Mouse (Mus musculus): ENCODE results near the gene Nxph3. TPM values are rescaled to one million over a fixed set of nuclear protein-coding genes. Genes with fewer than 3 reads are reported as not detected.

The Nxph3 gene
- polyA plus RNA-seq, 1 experiment from 2014 or later: 7.5 TPM

- Histone ChIP-seq H3K27ac (ENCODE audit: low read length) (peak overlapping the region; percentile 45; the same call in 1 of the 2 replicates), H3K27me3 (replicated peaks; ENCODE audit: control insufficient read depth, insufficient read depth, low read length) (no peaks in the 10 kb centered on the region), H3K4me1 (replicated peaks; ENCODE audit: control insufficient read depth, insufficient read depth, low read length) (peaks cover 30% of the 10 kb centered on the region), H3K9ac (replicated peaks; ENCODE audit: low read depth, low read length) (peak overlapping the region; percentile 24), H3K9me3 (ENCODE audit: control insufficient read depth, low read length) (no peaks in the 10 kb centered on the region), H3K4me3 (replicated peaks; ENCODE audit: low read length) (peak overlapping the region; percentile 25), H3K36me3 (ENCODE audit: control insufficient read depth, insufficient read depth) (no peaks in the 10 kb centered on the region), H3K4me2 (ENCODE audit: low read length) (peak overlapping the region; percentile 47)
- 3% methylated on average over 27 of the region's 27 CpGs for WGBS
- peak; percentile 67 for ATAC-seq
These were observed 6.2 kb upstream of the Nxph3 start for GRCm38 (mm10) chr11:95520456-95521072.

GRCm38 (mm10) chr11:95519996-95520395, 5.6 kb upstream of the Nxph3 start:
- H3K4me3 ChIP-seq (replicated peaks; ENCODE audit: low read length): no peak overlapping the region
- H3K9me3 ChIP-seq (ENCODE audit: control insufficient read depth, low read length): no peaks in the 10 kb centered on the region
- no peak overlapping the region for H3K9ac ChIP-seq (replicated peaks; ENCODE audit: low read depth, low read length)
- no peak overlapping the region for H3K4me2 ChIP-seq (ENCODE audit: low read length)
- H3K27me3 ChIP-seq (replicated peaks; ENCODE audit: control insufficient read depth, insufficient read depth, low read length): peaks cover 3% of the 10 kb centered on the region; the same call in 1 of the 2 replicates
- no peak overlapping the region for H3K27ac ChIP-seq (ENCODE audit: low read length)
- H3K36me3 ChIP-seq (ENCODE audit: control insufficient read depth, insufficient read depth): no peaks in the 10 kb centered on the region
- WGBS: 52% methylated on average over 3 of the region's 3 CpGs
- no peak for ATAC-seq
- peaks cover 36% of the 10 kb centered on the region for H3K4me1 ChIP-seq (replicated peaks; ENCODE audit: control insufficient read depth, insufficient read depth, low read length)

- ATAC-seq: no peak
- no peaks in the 10 kb centered on the region for H3K36me3 ChIP-seq (ENCODE audit: control insufficient read depth, insufficient read depth)
- 56% methylated on average over 10 of the region's 10 CpGs for WGBS
- H3K27me3 ChIP-seq (replicated peaks; ENCODE audit: control insufficient read depth, insufficient read depth, low read length): peaks cover 4% of the 10 kb centered on the region; the same call in 1 of the 2 replicates
- H3K4me1 ChIP-seq (replicated peaks; ENCODE audit: control insufficient read depth, insufficient read depth, low read length): peaks cover 42% of the 10 kb centered on the region
- H3K9me3 ChIP-seq (ENCODE audit: control insufficient read depth, low read length): no peaks in the 10 kb centered on the region
- no peak overlapping the region for H3K4me3 ChIP-seq (replicated peaks; ENCODE audit: low read length)
- H3K9ac ChIP-seq (replicated peaks; ENCODE audit: low read depth, low read length): no peak overlapping the region
- H3K27ac ChIP-seq (ENCODE audit: low read length): no peak overlapping the region
- H3K4me2 ChIP-seq (ENCODE audit: low read length): no peak overlapping the region
These were observed 4.9 kb upstream of the Nxph3 start for GRCm38 (mm10) chr11:95519299-95519698.

GRCm38 (mm10) chr11:95517162-95517561, 2.8 kb upstream of the Nxph3 start:
- H3K9me3 ChIP-seq (ENCODE audit: control insufficient read depth, low read length): no peaks in the 10 kb centered on the region
- ATAC-seq: peak; percentile 38
- H3K4me3 ChIP-seq (replicated peaks; ENCODE audit: low read length): no peak overlapping the region
- H3K27me3 ChIP-seq (replicated peaks; ENCODE audit: control insufficient read depth, insufficient read depth, low read length): peaks cover 21% of the 10 kb centered on the region
- H3K4me2 ChIP-seq (ENCODE audit: low read length): no peak overlapping the region
- 44% methylated on average over 6 of the region's 6 CpGs for WGBS
- no peak overlapping the region for H3K9ac ChIP-seq (replicated peaks; ENCODE audit: low read depth, low read length)
- H3K36me3 ChIP-seq (ENCODE audit: control insufficient read depth, insufficient read depth): no peaks in the 10 kb centered on the region
- H3K27ac ChIP-seq (ENCODE audit: low read length): peak overlapping the region; percentile 53
- H3K4me1 ChIP-seq (replicated peaks; ENCODE audit: control insufficient read depth, insufficient read depth, low read length): peaks cover 54% of the 10 kb centered on the region

GRCm38 (mm10) chr11:95516491-95516911, 2.1 kb upstream of the Nxph3 start:
- H3K9me3 ChIP-seq (ENCODE audit: control insufficient read depth, low read length): no peaks in the 10 kb centered on the region
- WGBS: 4% methylated on average over 5 of the region's 5 CpGs
- peak overlapping the region; percentile 71 for H3K27ac ChIP-seq (ENCODE audit: low read length)
- H3K27me3 ChIP-seq (replicated peaks; ENCODE audit: control insufficient read depth, insufficient read depth, low read length): peaks cover 21% of the 10 kb centered on the region
- H3K4me2 ChIP-seq (ENCODE audit: low read length): no peak overlapping the region
- no peak overlapping the region; the same call in 1 of the 2 replicates for H3K9ac ChIP-seq (replicated peaks; ENCODE audit: low read depth, low read length)
- no peaks in the 10 kb centered on the region for H3K36me3 ChIP-seq (ENCODE audit: control insufficient read depth, insufficient read depth)
- H3K4me1 ChIP-seq (replicated peaks; ENCODE audit: control insufficient read depth, insufficient read depth, low read length): peaks cover 50% of the 10 kb centered on the region
- no peak overlapping the region for H3K4me3 ChIP-seq (replicated peaks; ENCODE audit: low read length)
- no peak for ATAC-seq

GRCm38 (mm10) chr11:95515376-95516323, 1.3 kb upstream of the Nxph3 start:
- Histone ChIP-seq H3K9ac (replicated peaks; ENCODE audit: low read depth, low read length) (no peak overlapping the region), H3K4me1 (replicated peaks; ENCODE audit: control insufficient read depth, insufficient read depth, low read length) (peaks cover 47% of the 10 kb centered on the region), H3K4me3 (replicated peaks; ENCODE audit: low read length) (no peak overlapping the region; the same call in 1 of the 2 replicates), H3K4me2 (ENCODE audit: low read length) (peak overlapping the region; percentile 89), H3K27me3 (replicated peaks; ENCODE audit: control insufficient read depth, insufficient read depth, low read length) (peaks cover 21% of the 10 kb centered on the region), H3K27ac (ENCODE audit: low read length) (peak overlapping the region; percentile 71), H3K9me3 (ENCODE audit: control insufficient read depth, low read length) (no peaks in the 10 kb centered on the region), H3K36me3 (ENCODE audit: control insufficient read depth, insufficient read depth) (no peaks in the 10 kb centered on the region)
- WGBS: 34% methylated on average over 17 of the region's 17 CpGs
- ATAC-seq: peak; percentile 37

- ATAC-seq: peak; percentile 13; the same call in 1 of the 2 replicates
- peak overlapping the region; percentile 69 for H3K9ac ChIP-seq (replicated peaks; ENCODE audit: low read depth, low read length)
- peaks cover 42% of the 10 kb centered on the region for H3K4me1 ChIP-seq (replicated peaks; ENCODE audit: control insufficient read depth, insufficient read depth, low read length)
- peak overlapping the region; percentile 53 for H3K27ac ChIP-seq (ENCODE audit: low read length)
- under 1% methylated on average over 61 of the region's 66 CpGs for WGBS
- no peaks in the 10 kb centered on the region for H3K36me3 ChIP-seq (ENCODE audit: control insufficient read depth, insufficient read depth)
- H3K4me3 ChIP-seq (replicated peaks; ENCODE audit: low read length): peak overlapping the region; percentile 55
- no peaks in the 10 kb centered on the region for H3K9me3 ChIP-seq (ENCODE audit: control insufficient read depth, low read length)
- peak overlapping the region; percentile 89 for H3K4me2 ChIP-seq (ENCODE audit: low read length)
- H3K27me3 ChIP-seq (replicated peaks; ENCODE audit: control insufficient read depth, insufficient read depth, low read length): peaks cover 21% of the 10 kb centered on the region
These were observed 691 bp downstream of the Nxph3 start for GRCm38 (mm10) chr11:95513461-95514297.

GRCm38 (mm10) chr11:95512383-95512782, 2.0 kb downstream of the Nxph3 start:
- Histone ChIP-seq H3K36me3 (ENCODE audit: control insufficient read depth, insufficient read depth) (no peaks in the 10 kb centered on the region), H3K4me2 (ENCODE audit: low read length) (peak overlapping the region; percentile 89), H3K27ac (ENCODE audit: low read length) (no peak overlapping the region), H3K9me3 (ENCODE audit: control insufficient read depth, low read length) (no peaks in the 10 kb centered on the region), H3K4me3 (replicated peaks; ENCODE audit: low read length) (peak overlapping the region; percentile 55), H3K4me1 (replicated peaks; ENCODE audit: control insufficient read depth, insufficient read depth, low read length) (peaks cover 41% of the 10 kb centered on the region), H3K27me3 (replicated peaks; ENCODE audit: control insufficient read depth, insufficient read depth, low read length) (peaks cover 21% of the 10 kb centered on the region), H3K9ac (replicated peaks; ENCODE audit: low read depth, low read length) (no peak overlapping the region)
- 72% methylated on average over 6 of the region's 6 CpGs for WGBS
- ATAC-seq: no peak
